Mouse (Mus musculus) heart, embryonic 12.5 days (tissue): Measurements from ENCODE around the gene 2310033P09Rik. TPM values are rescaled to one million over a fixed set of nuclear protein-coding genes. Genes with fewer than 3 reads are reported as not detected.

Experiments
- polyA plus RNA-seq: library from polyadenylated mRNA; unstranded; fragments of >200 nt; fragmentation: Nextera tagmentation; extraction: Ambion mirVana; gene quantifications from 2 replicates; pipeline ENCODE4 v1.2.1, GENCODE M21; 2016

2310033P09Rik gene
- polyA plus RNA-seq, 1 experiment from 2014 or later: 25.0 TPM

Other genes starting within 250 kb of the 2310033P09Rik start
- gene Trim11, start 230.2 kb upstream of the 2310033P09Rik start, polyA plus RNA-seq: 27.6 and 30.8 TPM in 2 replicates
- gene Obscn, start 71.9 kb upstream of the 2310033P09Rik start, polyA plus RNA-seq: 39.2 and 42.5 TPM in 2 replicates
- gene Iba57, start 44.6 kb upstream of the 2310033P09Rik start, polyA plus RNA-seq: 7.3 and 7.8 TPM in 2 replicates
- 0.13 and 0.31 TPM in 2 replicates for gene Gjc2, start 25.1 kb upstream of the 2310033P09Rik start, polyA plus RNA-seq
- gene Guk1, start 16.1 kb upstream of the 2310033P09Rik start, polyA plus RNA-seq: 101 TPM in 2 replicates
- 87.6 and 94.3 TPM in 2 replicates for gene Mrpl55, start 5.8 kb upstream of the 2310033P09Rik start, polyA plus RNA-seq
- 609 and 632 TPM in 2 replicates for gene Arf1, start 19.9 kb downstream of the 2310033P09Rik start, polyA plus RNA-seq
- gene Wnt3a, start 82.4 kb downstream of the 2310033P09Rik start, polyA plus RNA-seq: 0.08 TPM in 1 of 2 replicates, not detected in the other
- gene Wnt9a, start 98.6 kb downstream of the 2310033P09Rik start, polyA plus RNA-seq: 4.5 and 5.0 TPM in 2 replicates
- gene Prss38, start 167.3 kb downstream of the 2310033P09Rik start, polyA plus RNA-seq: not detected in 2 replicates
- gene Jmjd4, start 241.7 kb downstream of the 2310033P09Rik start, polyA plus RNA-seq: 11.7 and 13.1 TPM in 2 replicates
- 107 and 108 TPM in 2 replicates for gene Snap47, start 242.9 kb downstream of the 2310033P09Rik start, polyA plus RNA-seq